Mouse (Mus musculus) kidney, adult 2 months (tissue): ENCODE measurements at regions not wholly inside any gene's neighbourhood (a gene's known extent, or its start where the extent isn't known, plus 50 kb on each side); places are given as distances from the start of the nearest gene placed in this dataset.

Source experiments
- CTCF ChIP-seq: fragments of 200-500 bp; conservative IDR thresholded peaks from 2 replicates; pipeline ENCODE4 v1.5.1; 2011; ENCODE audit warnings: low read depth, mild to moderate bottlenecking, control low read depth, low read length, moderate library complexity, mixed read lengths; ENCODE audit not compliant: insufficient read depth, insufficient read length
- POLR2A ChIP-seq: fragments of 200-500 bp; IDR thresholded peaks from one replicate; pipeline ENCODE4 v1.6.1; 2011; ENCODE audit warnings: low read depth, low read length, control low read depth

- TF ChIP-seq CTCF (no peak), POLR2A (no peak)
These were observed 447.7 kb upstream of the 4930412O13Rik start for GRCm38 (mm10) chr2:9433110-9433940.
